Mouse (Mus musculus): Measurements from ENCODE around the gene Gm12185. TPM values are rescaled to one million over a fixed set of nuclear protein-coding genes. Genes with fewer than 3 reads are reported as not detected.
"Not testable (repeated sequence)": the region's sequence is repeated elsewhere in the genome, so short reads cannot be mapped to it uniquely, and the experiment has no call there.

Gene Gm12185
- total RNA-seq (2017), result 0.10 to 1.4 TPM in 2 of 3 replicates, not detected in the other

DNA sequence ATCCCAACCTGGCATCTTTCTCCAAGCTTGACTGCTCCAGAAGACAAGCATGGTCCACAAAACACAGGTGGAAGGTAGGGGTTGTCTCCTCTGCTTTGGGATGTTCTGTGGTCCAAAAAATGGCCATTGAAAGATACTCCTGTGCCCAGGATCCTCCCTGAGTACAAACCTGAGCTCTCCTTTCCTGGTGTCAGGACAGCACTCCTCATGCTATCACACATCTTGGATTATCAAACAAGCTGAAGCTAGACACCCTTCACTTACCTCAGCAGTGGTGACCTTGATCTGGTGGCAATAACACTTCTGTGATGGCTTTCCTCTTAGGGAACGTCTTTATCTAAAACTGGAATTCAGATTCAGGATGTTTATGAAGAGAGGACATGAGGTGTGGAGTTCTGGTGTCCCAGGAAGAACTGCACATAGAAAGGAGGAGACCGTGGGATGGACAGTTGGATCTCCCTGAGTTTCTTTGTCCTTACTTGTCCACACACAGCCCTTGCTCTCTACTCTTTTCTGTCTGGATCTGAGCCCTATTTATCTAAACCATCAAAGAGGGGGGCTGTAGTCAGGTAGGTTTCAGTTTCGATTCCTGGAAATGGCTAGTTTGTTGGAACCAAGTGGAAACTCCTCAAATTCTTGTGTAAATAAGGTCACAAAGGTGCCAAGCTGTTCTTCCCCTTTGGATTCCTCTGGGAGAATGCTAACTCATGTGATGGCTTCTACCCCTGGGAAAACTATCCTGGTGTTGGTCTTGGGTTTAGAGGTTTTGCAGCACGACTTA, at the start of gene Gm12185:
TSS of gene Gm12185 (minus strand) at position 487 of the 781 bp plus-strand sequence.
- ATAC-seq (replicated peaks; ENCODE audit: insufficient number of reproducible peaks, low FRiP score, low TSS enrichment, poor library complexity, severe bottlenecking), result not testable (repeated sequence)

DNA sequence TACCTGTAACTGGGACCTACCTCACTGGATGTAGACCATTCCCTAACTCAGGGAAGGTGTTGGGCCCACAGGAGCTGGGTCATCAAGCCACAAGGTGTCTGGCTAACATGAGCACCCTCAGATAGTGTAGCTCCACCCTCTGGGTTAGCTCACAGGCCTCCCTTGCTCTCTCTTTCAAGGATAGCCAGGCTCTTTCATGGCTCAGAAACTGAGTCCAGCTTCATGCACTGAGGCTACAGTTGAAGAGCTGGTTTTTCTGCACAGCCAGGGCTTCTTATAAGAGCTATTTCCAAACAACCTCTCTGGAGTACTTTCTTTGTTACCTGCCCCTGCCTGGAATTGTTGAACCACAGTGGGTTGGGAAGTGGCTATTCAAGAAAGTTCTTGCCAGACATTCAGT, 20.0 kb upstream of the Gm12185 start:
- ATAC-seq (replicated peaks; ENCODE audit: insufficient number of reproducible peaks, low FRiP score, low TSS enrichment, poor library complexity, severe bottlenecking), result not testable (repeated sequence)

- ATAC-seq (replicated peaks; ENCODE audit: insufficient number of reproducible peaks, low FRiP score, low TSS enrichment, poor library complexity, severe bottlenecking), result not testable (repeated sequence)
Observed at GRCm38 (mm10) chr11:49006785-49007184, 14.8 kb upstream of the Gm12185 start.

DNA sequence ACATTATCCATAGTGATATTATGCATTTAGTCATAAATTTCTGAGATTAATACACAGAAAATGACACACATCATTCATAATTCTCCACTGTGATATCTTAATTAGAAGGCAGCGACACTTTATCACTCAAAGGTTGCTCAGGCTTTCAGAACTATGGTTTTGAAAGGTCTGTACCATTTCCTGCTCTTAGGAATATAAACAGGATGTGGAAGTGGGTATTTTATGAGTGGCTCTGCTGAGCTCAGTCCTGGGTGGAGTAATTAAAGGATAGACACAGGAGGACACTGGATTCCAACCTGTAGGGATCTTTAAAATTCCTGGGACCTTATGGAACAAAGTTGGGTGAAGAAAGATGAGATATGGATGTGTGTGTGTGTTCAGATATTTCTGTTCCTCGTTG, 14.3 kb upstream of the Gm12185 start:
- ATAC-seq (replicated peaks; ENCODE audit: insufficient number of reproducible peaks, low FRiP score, low TSS enrichment, poor library complexity, severe bottlenecking), result not testable (repeated sequence)

DNA sequence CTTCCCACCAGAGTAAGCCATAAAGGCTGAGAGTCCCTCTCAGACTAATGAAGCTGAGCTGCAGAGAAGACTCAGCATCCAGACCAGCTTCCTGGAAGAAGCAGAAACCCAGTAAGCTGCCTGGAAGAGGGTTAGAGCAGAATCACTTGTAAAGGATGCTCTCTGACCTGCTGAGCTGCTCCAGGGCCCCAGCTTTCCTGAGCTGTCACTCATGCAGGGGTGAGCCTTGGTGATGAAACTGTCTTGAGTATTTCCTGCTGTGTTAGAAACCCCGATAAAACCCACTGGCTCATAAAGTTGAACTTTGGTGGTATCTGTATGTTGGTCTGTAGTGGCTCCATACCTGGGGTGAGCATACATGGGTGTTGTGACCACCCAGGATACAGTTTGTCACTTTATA, 8.4 kb upstream of the Gm12185 start:
- ATAC-seq (replicated peaks; ENCODE audit: insufficient number of reproducible peaks, low FRiP score, low TSS enrichment, poor library complexity, severe bottlenecking), result not testable (repeated sequence)

DNA sequence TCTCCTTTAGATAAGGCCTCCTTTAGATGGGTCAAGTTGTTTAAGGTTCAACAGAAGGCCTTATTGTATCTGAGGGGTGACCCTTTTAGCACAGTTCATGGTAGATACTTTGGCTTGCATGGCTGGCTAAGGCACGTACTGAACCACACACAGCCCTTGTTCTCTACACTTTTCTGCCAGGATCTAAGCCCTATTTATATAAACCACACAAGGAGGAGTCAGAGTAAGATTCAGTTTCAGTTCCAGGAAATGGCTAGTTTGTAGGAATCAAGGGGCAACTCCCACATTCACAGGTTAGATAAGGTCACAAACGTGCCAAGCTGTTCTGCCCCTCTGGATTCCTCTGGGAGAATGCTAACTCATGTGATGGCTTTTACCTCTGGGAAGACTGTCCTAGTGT, 2.0 kb upstream of the Gm12185 start, which contains the start of gene Tgtp1:
TSS of gene Tgtp1 (minus strand) at position 155 of the 400 bp plus-strand sequence.
- 0 out of 2 replicates have a peak, but pooled peaks have one; percentile 47 for ATAC-seq (replicated peaks; ENCODE audit: insufficient number of reproducible peaks, low FRiP score, low TSS enrichment, poor library complexity, severe bottlenecking)

GRCm38 (mm10) chr11:48993296-48993695, 1.3 kb upstream of the Gm12185 start:
- ATAC-seq (replicated peaks; ENCODE audit: insufficient number of reproducible peaks, low FRiP score, low TSS enrichment, poor library complexity, severe bottlenecking), result not testable (repeated sequence)

- not testable (repeated sequence) for ATAC-seq (replicated peaks; ENCODE audit: insufficient number of reproducible peaks, low FRiP score, low TSS enrichment, poor library complexity, severe bottlenecking)
Observed at GRCm38 (mm10) chr11:48989981-48990380, 2.0 kb downstream of the Gm12185 start.

- ATAC-seq (replicated peaks; ENCODE audit: insufficient number of reproducible peaks, low FRiP score, low TSS enrichment, poor library complexity, severe bottlenecking), result peak; percentile 37; the same call in 1 of the 2 replicates
Observed at GRCm38 (mm10) chr11:48988219-48988618, 3.8 kb downstream of the Gm12185 start.

DNA sequence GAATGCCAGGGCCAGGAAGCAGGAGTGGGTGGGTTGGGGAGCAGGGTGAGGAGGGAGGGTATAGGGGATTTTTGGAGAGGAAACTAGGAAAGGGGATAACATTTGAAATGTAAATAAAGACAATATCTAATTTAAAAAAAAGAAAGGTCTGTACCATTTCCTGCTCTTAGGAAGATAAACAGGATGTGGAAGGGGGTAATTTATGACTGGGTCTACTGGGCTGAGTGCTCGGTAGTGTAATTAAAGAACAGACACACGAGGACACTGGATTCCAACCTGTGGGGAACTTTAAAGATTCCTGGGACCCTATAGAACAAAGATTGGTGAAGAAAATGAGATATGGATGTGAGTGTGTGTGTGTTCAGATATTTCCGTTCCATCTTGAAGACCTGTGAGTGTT, 9.2 kb downstream of the Gm12185 start:
- ATAC-seq (replicated peaks; ENCODE audit: insufficient number of reproducible peaks, low FRiP score, low TSS enrichment, poor library complexity, severe bottlenecking), result not testable (repeated sequence)

GRCm38 (mm10) chr11:48980052-48980451, 12.0 kb downstream of the Gm12185 start:
- ATAC-seq (replicated peaks; ENCODE audit: insufficient number of reproducible peaks, low FRiP score, low TSS enrichment, poor library complexity, severe bottlenecking), result peak; percentile 55

- peak; percentile 82 for ATAC-seq (replicated peaks; ENCODE audit: insufficient number of reproducible peaks, low FRiP score, low TSS enrichment, poor library complexity, severe bottlenecking)
Observed at GRCm38 (mm10) chr11:48979251-48979650, 12.8 kb downstream of the Gm12185 start, which contains the start of gene 9930111J21Rik1. TSS of gene 9930111J21Rik1 (minus strand) at chr11:48979398.

DNA sequence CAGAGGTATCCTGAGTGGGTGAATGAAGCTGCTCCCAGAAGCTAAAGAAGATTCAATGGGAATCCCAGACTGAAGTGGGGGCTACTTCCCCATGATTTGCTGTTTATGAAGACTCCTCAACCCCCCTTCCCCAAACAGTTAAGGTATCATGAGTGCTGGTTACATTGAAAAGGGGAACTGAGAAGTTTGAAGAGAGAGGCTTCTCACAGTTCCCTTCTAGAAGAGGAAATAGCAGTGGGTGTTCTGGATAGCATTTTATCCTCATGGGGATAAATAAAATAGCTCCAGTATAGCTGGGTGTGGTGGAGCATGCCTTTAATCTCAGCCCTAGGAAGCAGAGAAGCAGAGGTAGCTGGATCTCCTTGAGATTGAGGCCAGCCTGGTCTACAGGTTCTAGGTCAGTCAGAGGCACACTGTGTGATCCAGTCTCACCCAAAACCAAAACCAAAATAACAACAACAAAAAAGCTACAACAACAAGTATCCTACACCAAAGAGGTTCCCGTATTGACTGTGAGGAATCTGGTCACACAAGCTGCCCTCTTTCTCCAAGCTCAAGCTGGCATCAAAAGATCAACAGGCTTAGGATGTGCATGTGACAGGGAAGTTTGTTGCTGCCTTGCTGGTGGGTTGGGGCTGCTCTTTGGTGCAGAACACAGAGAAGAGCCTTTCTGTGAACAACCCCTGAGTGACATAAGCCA, 13.6 kb downstream of the Gm12185 start, which contains the start of gene Olfr56:
TSS of gene Olfr56 (plus strand) at position 650 of the 700 bp plus-strand sequence.
- peak; percentile 60 for ATAC-seq (replicated peaks; ENCODE audit: insufficient number of reproducible peaks, low FRiP score, low TSS enrichment, poor library complexity, severe bottlenecking)

GRCm38 (mm10) chr11:48974686-48975085, 17.3 kb downstream of the Gm12185 start:
- not testable (repeated sequence) for ATAC-seq (replicated peaks; ENCODE audit: insufficient number of reproducible peaks, low FRiP score, low TSS enrichment, poor library complexity, severe bottlenecking)

DNA sequence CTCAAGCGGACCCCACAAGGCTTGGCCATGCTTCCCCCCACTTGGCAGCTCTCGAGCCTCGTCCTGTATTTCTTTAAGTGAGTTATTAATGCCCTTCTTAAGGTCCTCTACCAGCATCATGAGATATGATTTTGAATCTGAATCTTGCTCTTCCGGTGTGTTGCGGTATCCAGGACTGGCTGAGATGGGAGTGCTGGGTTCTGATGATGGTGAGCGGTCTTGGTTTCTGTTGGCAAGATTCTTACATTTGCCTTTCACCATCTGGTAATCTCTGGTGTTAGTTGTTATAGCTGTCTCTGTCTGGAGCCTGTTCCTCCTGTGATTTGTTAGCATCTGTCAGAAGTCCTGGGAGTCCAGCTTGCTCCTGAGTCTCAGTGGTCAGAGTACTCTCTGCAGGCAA, 45.9 kb downstream of the Gm12185 start, which contains the start of gene Psme2b:
TSS of gene Psme2b (minus strand) at position 101 of the 400 bp plus-strand sequence.
- not testable (repeated sequence) for ATAC-seq (replicated peaks; ENCODE audit: insufficient number of reproducible peaks, low FRiP score, low TSS enrichment, poor library complexity, severe bottlenecking)

GRCm38 (mm10) chr11:48939286-48939685, 52.7 kb downstream of the Gm12185 start:
- not testable (repeated sequence) for ATAC-seq (replicated peaks; ENCODE audit: insufficient number of reproducible peaks, low FRiP score, low TSS enrichment, poor library complexity, severe bottlenecking)

- ATAC-seq (replicated peaks; ENCODE audit: insufficient number of reproducible peaks, low FRiP score, low TSS enrichment, poor library complexity, severe bottlenecking), result peak; percentile 50; the same call in 1 of the 2 replicates
Observed at GRCm38 (mm10) chr11:48935291-48935690, 56.7 kb downstream of the Gm12185 start.

- ATAC-seq (replicated peaks; ENCODE audit: insufficient number of reproducible peaks, low FRiP score, low TSS enrichment, poor library complexity, severe bottlenecking), result not testable (repeated sequence)
Observed at GRCm38 (mm10) chr11:48933923-48934322, 58.1 kb downstream of the Gm12185 start.

GRCm38 (mm10) chr11:48933422-48933821, 58.6 kb downstream of the Gm12185 start:
- ATAC-seq (replicated peaks; ENCODE audit: insufficient number of reproducible peaks, low FRiP score, low TSS enrichment, poor library complexity, severe bottlenecking), result not testable (repeated sequence)

All from monocyte, adult 5-6 weeks (primary cell).